Mouse (Mus musculus) hindbrain, postnatal 0 days (tissue): ENCODE results near the gene Rps9. TPM values are rescaled to one million over a fixed set of nuclear protein-coding genes. Genes with fewer than 3 reads are reported as not detected.
A peak's percentile ranks its signal among the peaks of the same experiment; 100 is the strongest.

ENCODE experiments used
- ATAC-seq: fragments of 200-750 bp; cut with Nextera tagmentation; 2 replicates; pipeline ENCODE4 v1.8.0; 2017; ENCODE audit warnings: mild to moderate bottlenecking, moderate TSS enrichment, moderate library complexity
- DNase-seq: peaks from one replicate; pipeline ENCODE4 v3.0.0-alpha.2; 2015; ENCODE audit warnings: low spot score
- H3K27ac ChIP-seq: fragments of 300-500 bp; sonication (generic); 2 replicates; pipeline ENCODE4 v1.5.1; 2014; ENCODE audit warnings: mild to moderate bottlenecking
- H3K27me3 ChIP-seq: fragments of 300-500 bp; sonication (generic); 2 replicates; pipeline ENCODE4 v1.6.1; 2014; ENCODE audit warnings: low read length, mixed read lengths; ENCODE audit not compliant: insufficient read depth
- H3K36me3 ChIP-seq: fragments of 300-500 bp; sonication (generic); 2 replicates; pipeline ENCODE4 v1.6.1; 2014; ENCODE audit warnings: low read length, mixed read lengths; ENCODE audit not compliant: insufficient read depth
- H3K4me1 ChIP-seq: fragments of 300-500 bp; sonication (generic); 2 replicates; pipeline ENCODE4 v1.6.1; 2014; ENCODE audit warnings: antibody characterized with exemption, low read length, mixed read lengths; ENCODE audit not compliant: insufficient read depth
- H3K4me2 ChIP-seq: fragments of 300-500 bp; sonication (generic); 2 replicates; pipeline ENCODE4 v1.6.1; 2014; ENCODE audit warnings: low read depth, mild to moderate bottlenecking, low read length, moderate library complexity, mixed read lengths
- H3K4me3 ChIP-seq: fragments of 300-500 bp; sonication (generic); 2 replicates; pipeline ENCODE4 v1.5.1; 2014; ENCODE audit warnings: low read length
- H3K9ac ChIP-seq: fragments of 300-500 bp; sonication (generic); replicated peaks from 2 replicates; pipeline ENCODE4 v1.6.1; 2014; ENCODE audit warnings: mild to moderate bottlenecking, low read length, moderate library complexity, mixed read lengths
- H3K9me3 ChIP-seq: fragments of 300-500 bp; sonication (generic); 2 replicates; pipeline ENCODE4 v1.6.1; 2016; ENCODE audit warnings: low read length, mixed read lengths
- CTCF ChIP-seq: IDR thresholded peaks from 2 replicates; pipeline ENCODE4 v1.5.1; 2016; ENCODE audit warnings: antibody characterized with exemption, control low read depth, low read depth
- WGBS: fragments of 180-500 bp; shearing (Covaris S2); extraction: QIAGEN DNeasy Blood & Tissue Kit; methylation state at CpG from one replicate; pipeline ENCODE4 v1.1.7; 2014; 5-methylcytosine and 5-hydroxymethylcytosine counted together
- polyA plus RNA-seq: library from polyadenylated mRNA; unstranded; fragments of >200 nt; fragmentation: Nextera tagmentation; extraction: Ambion mirVana; gene quantifications from 2 replicates; pipeline ENCODE4 v1.2.1, GENCODE M21; 2015
- total RNA-seq: library from RNA; depleted of rRNA; stranded (reverse); fragments of >200 nt; gene quantifications from 2 replicates; pipeline ENCODE4 v1.2.3, GENCODE M21; 2014; rRNA removed

Gene Rps9
- total RNA-seq (545 and 569 TPM in 2 replicates), polyA plus RNA-seq (743 and 752 TPM in 2 replicates)

- Histone ChIP-seq H3K9me3 (no peaks in the 10 kb centered on the region), H3K4me1 (peaks cover 10% of the 10 kb centered on the region), H3K36me3 (peaks cover 26% of the 10 kb centered on the region), H3K27me3 (no peaks in the 10 kb centered on the region), H3K9ac (peak within 1 kb of the TSS; percentile 65), H3K4me2 (peak within 1 kb of the TSS; percentile 87), H3K27ac (peak within 1 kb of the TSS; percentile 92), H3K4me3 (peak within 1 kb of the TSS; percentile 71)
- ATAC-seq (peak; percentile 96), DNase-seq (peak; percentile 99)
- WGBS: 3% methylated on average over 42 of the region's 42 CpGs
- TF ChIP-seq CTCF: peak; percentile 51
These were observed at the start of gene Rps9 for GRCm38 (mm10) chr7:3703879-3704441. Gene Rps9 (plus strand): TSS chr7:3703993.

- no peaks in the 10 kb centered on the region for H3K9me3 ChIP-seq
- H3K27me3 ChIP-seq: no peaks in the 10 kb centered on the region
- H3K4me2 ChIP-seq: no peak overlapping the region
- H3K27ac ChIP-seq: no peak overlapping the region
- WGBS: 88% methylated on average over 4 of the region's 4 CpGs
- ATAC-seq: no peak
- H3K4me1 ChIP-seq: no peaks in the 10 kb centered on the region
- TF ChIP-seq CTCF: no peak
- H3K4me3 ChIP-seq: no peak overlapping the region
- no peak overlapping the region for H3K9ac ChIP-seq
- DNase-seq: no peak
- H3K36me3 ChIP-seq: peaks cover 82% of the 10 kb centered on the region
These were observed 46.8 kb upstream of the Rps9 start for GRCm38 (mm10) chr7:3656966-3657365.

DNA sequence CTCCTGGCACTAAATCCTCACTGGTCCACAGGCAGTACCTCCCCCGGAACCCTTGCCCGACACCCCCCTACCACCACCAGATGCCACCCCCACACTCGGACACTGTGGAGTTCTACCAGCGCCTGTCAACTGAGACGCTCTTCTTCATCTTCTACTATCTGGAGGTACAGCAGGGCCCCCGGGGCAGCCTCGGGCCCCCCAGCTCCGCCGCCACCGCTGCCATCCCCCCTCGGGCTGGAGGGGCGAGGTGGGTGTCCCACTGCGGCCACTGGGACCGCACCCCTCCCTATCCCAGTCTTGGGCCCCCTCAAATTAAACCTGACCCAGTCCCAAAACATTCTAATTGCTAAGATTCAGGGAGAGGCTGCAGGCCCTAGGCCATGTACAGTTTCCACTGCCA lies 45.2 kb upstream of the Rps9 start:
- no peak for ATAC-seq
- peaks cover 74% of the 10 kb centered on the region for H3K36me3 ChIP-seq
- no peak for DNase-seq
- H3K27ac ChIP-seq: no peak overlapping the region
- H3K9me3 ChIP-seq: no peaks in the 10 kb centered on the region
- no peak overlapping the region for H3K9ac ChIP-seq
- no peaks in the 10 kb centered on the region for H3K27me3 ChIP-seq
- H3K4me1 ChIP-seq: no peaks in the 10 kb centered on the region
- 94% methylated on average over 14 of the region's 14 CpGs for WGBS
- no peak for TF ChIP-seq CTCF
- H3K4me3 ChIP-seq: no peak overlapping the region
- H3K4me2 ChIP-seq: no peak overlapping the region

DNA sequence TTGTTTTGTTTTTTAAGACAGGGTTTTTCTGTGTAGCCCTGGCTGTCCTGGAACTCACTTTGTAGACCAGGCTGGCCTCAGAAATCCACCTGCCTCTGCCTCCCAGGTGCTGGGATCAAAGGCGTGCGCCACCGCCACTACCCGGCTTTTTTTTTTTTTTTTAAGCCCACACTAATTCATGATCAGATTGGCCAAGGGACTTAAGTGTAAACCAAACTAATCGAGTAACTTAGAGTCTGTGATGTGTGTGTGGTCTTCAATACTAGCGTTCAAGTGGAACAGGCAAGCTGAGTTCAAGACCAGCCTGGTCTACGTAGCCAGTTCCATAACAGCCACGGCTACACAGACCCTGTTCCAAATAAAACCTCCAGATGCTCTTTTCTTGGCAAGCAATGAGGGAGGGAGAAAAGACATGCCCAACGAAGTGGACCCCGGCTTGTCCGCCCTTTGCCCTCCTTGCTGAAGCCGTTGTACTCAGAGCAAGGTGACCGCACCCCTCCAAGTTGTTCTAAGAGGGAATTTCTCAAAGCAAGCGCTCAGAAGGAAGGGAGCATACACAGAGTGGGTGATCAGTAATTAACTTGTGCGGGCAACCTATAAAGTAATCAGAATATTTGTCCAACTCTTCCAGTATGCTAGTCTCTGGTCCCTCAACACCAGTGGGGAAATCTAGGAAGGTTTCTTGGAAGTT lies 39.1 kb upstream of the Rps9 start:
- peak; percentile 7; the same call in 1 of the 2 replicates for ATAC-seq
- Histone ChIP-seq H3K9me3 (no peaks in the 10 kb centered on the region), H3K4me3 (peak overlapping the region; percentile 62), H3K4me1 (no peaks in the 10 kb centered on the region), H3K27me3 (no peaks in the 10 kb centered on the region), H3K9ac (peak overlapping the region; percentile 64), H3K27ac (peak overlapping the region; percentile 79), H3K4me2 (peak overlapping the region; percentile 62), H3K36me3 (peaks cover 23% of the 10 kb centered on the region)
- WGBS: 32% methylated on average over 15 of the region's 15 CpGs
- TF ChIP-seq CTCF: no peak
- no peak for DNase-seq

GRCm38 (mm10) chr7:3665215-3666114 lies 38.3 kb upstream of the Rps9 start, which contains the start of gene Leng1:
Gene Leng1 (minus strand): TSS chr7:3665840.
- Histone ChIP-seq H3K4me3 (peak within 1 kb of the TSS; percentile 62), H3K9me3 (no peaks in the 10 kb centered on the region), H3K36me3 (peaks cover 15% of the 10 kb centered on the region; the same call in 1 of the 2 replicates), H3K27ac (peak within 1 kb of the TSS; percentile 79), H3K27me3 (no peaks in the 10 kb centered on the region), H3K4me2 (peak within 1 kb of the TSS; percentile 62), H3K9ac (peak within 1 kb of the TSS; percentile 64), H3K4me1 (no peaks in the 10 kb centered on the region)
- no peak for TF ChIP-seq CTCF
- WGBS: 3% methylated on average over 45 of the region's 45 CpGs
- DNase-seq: peak; percentile 99
- ATAC-seq: peak; percentile 99

DNA sequence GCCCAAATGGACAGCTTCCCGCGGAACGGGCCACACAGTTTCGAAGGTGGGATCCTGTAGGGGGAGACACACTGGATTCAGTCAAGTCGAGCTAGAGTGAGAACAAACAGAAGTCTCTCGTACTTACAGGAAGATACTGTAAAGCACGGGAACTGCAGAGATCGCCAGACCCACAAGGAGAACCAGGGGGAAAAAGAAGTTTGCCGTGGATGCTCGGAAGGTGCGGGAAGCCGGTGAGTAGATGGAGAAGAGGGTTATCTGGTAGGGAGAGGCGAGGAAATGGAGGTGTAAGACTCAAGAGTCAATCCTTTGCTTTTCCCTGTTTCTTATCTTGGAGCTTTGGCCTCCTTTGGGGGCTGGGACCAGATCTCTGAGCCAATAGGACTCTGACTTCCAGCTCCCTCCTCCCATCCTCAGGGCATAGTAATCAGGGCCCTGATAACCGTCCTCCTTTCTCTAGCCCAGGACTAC lies 36.8 kb upstream of the Rps9 start:
- Histone ChIP-seq H3K4me1 (no peaks in the 10 kb centered on the region), H3K4me2 (0 out of 2 replicates have a peak overlapping the region, but pooled peaks have one; percentile 13), H3K36me3 (peaks cover 9% of the 10 kb centered on the region; the same call in 1 of the 2 replicates), H3K9me3 (no peaks in the 10 kb centered on the region), H3K27ac (no peak overlapping the region), H3K4me3 (no peak overlapping the region), H3K27me3 (no peaks in the 10 kb centered on the region), H3K9ac (no peak overlapping the region)
- DNase-seq: no peak
- WGBS: 29% methylated on average over 14 of the region's 14 CpGs
- no peak for ATAC-seq
- TF ChIP-seq CTCF: peak; percentile 25; the same call in 1 of the 2 replicates
